Mouse (Mus musculus) brain, embryonic 14.5 days (tissue): ENCODE measurements around the gene 2310011J03Rik.

ENCODE experiments used
- CTCF ChIP-seq: fragments of 200-500 bp; IDR thresholded peaks from 2 replicates; pipeline ENCODE4 v1.5.1; 2012; ENCODE audit warnings: inconsistent platforms, mild to moderate bottlenecking, moderate library complexity, borderline replicate concordance; ENCODE audit not compliant: insufficient read depth, insufficient read length; ENCODE audit errors: extremely low read depth
- POLR2A ChIP-seq: fragments of 200-500 bp; IDR thresholded peaks from 2 replicates; pipeline ENCODE4 v1.6.1; 2012; ENCODE audit warnings: mild to moderate bottlenecking, inconsistent platforms, borderline replicate concordance; ENCODE audit not compliant: poor library complexity, insufficient read depth, insufficient read length, severe bottlenecking; ENCODE audit errors: extremely low read depth

- TF ChIP-seq CTCF, result no peak
- TF ChIP-seq POLR2A, result no peak
Observed at GRCm38 (mm10) chr10:80347514-80347967, 27.2 kb upstream of the 2310011J03Rik start.
